Mouse (Mus musculus) bone marrow macrophage, adult 2 months (primary cell): ENCODE results near the gene Hnf1b.

Experiments
- CTCF ChIP-seq: IDR thresholded peaks from 2 replicates; pipeline ENCODE4 v1.5.1; 2012; ENCODE audit warnings: low read depth, mild to moderate bottlenecking, low read length, moderate library complexity
- POLR2A ChIP-seq: IDR thresholded peaks from 2 replicates; pipeline ENCODE4 v1.6.1; 2012; ENCODE audit warnings: mild to moderate bottlenecking, low read depth, low read length, borderline replicate concordance

DNA sequence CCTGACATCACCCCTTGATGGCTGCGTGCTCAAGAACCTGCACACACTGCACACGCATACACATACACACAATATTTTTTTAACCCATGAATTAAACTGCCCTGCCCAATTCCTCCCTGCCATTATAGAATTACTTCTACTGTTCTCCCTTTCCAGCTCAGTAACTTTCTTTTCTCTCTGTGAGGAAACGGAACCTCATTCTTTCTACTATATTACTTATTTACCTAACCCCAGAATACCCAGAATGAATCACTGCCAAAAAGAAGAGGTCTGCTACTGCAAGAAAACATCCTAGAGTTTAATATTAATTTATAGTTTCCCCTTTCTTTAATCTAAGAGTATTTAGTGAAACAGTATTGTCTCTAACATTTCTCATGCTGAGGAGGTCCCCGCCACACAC, 83.5 kb downstream of the Hnf1b start:
- TF ChIP-seq CTCF, result no peak
- TF ChIP-seq POLR2A, result no peak
